Mouse (Mus musculus) activated CD4-positive, CD25-positive, alpha-beta regulatory T cell, adult 4 months (primary cell): ENCODE data around the gene Syne3. TPM values are rescaled to one million over a fixed set of nuclear protein-coding genes. Genes with fewer than 3 reads are reported as not detected.
A peak's percentile ranks its signal among the peaks of the same experiment; 100 is the strongest.

Source experiments
- ATAC-seq: one replicate; pipeline ENCODE4 v1.8.0; 2017
- polyA plus RNA-seq, 2 experiments: library from polyadenylated mRNA; unstranded; fragments of 100-300 nt; shearing (Covaris generic); gene quantifications; one replicate each; pipeline ENCODE4 v1.2.1; 2017

Gene Syne3
- polyA plus RNA-seq, 2 experiments from 2014 or later, result 4.1 to 5.4 TPM

- ATAC-seq, result peak; percentile 41
These were observed 15.8 kb upstream of the Syne3 start for GRCm38 (mm10) chr12:105025271-105025946.

GRCm38 (mm10) chr12:105022776-105023175 lies 13.2 kb upstream of the Syne3 start:
- no peak for ATAC-seq

DNA sequence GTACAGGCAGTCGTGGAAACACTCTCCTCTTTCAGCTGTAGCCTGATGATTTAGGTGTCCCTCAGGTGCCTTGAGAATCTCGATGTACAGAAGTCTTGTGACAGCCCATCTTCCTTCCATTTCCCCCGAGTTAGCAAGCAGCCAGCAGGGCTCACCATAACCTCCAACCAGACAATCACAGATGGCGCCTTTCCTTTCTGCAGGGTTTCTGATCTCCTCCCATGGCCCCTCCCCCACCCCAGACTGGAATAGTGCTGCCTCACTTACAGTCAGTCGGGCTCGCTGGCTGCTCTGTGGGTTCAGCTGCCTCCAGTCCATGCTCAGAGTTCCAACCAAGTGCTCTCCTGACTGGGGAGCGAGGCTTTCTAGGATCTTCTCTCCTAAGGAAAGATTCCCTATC lies 12.5 kb upstream of the Syne3 start:
- peak; percentile 29 for ATAC-seq

DNA sequence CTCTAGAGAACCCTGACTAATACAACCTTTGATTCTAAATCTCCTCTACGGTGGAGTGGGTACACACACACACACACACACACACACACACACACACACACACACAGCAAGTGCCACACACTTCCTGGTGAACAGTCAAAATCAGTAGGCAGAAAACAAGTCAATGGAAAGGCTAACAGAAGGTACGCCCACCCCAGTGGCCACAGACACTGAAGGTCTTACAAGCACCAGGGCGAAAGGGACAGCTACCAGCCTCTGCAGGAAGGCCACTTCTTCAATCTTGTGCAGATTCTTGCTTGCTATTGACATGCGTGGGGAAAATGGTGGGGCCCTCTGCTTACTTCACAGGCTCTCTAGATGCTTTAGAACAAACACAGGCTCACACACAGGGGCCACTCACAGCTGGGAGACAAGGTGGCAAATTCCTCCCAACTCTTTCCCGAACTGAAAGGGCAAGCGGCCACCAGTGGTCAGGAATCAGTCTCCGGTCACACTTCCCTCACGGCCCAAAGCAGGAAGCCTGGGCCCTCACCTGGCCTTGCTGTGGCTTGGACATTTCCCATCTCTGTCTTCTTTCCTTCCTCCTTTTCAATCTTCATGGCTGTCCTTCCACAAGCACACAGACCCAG lies 11.9 kb upstream of the Syne3 start:
- peak; percentile 26 for ATAC-seq

GRCm38 (mm10) chr12:105019359-105020219 lies 10.0 kb upstream of the Syne3 start:
- peak; percentile 56 for ATAC-seq

DNA sequence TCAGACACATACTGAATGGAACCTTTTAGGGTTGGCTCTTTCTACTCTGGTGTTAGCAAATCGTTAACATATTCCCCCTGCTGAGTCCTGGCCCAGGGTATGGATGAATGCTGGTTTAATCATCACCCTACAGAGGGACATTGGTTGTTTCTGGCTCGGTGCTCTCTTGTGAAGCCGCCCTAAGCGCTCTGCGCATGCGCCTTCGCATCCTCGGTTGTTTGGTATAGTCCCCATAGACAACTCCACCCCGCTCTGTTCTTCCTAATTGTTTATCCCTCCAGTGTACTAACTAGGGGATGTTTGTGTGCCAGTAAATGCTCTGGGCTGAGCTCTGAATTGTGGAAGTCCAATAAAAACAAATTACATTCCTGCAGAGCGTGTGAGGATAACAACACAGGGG lies 7.0 kb upstream of the Syne3 start:
- ATAC-seq, result no peak

DNA sequence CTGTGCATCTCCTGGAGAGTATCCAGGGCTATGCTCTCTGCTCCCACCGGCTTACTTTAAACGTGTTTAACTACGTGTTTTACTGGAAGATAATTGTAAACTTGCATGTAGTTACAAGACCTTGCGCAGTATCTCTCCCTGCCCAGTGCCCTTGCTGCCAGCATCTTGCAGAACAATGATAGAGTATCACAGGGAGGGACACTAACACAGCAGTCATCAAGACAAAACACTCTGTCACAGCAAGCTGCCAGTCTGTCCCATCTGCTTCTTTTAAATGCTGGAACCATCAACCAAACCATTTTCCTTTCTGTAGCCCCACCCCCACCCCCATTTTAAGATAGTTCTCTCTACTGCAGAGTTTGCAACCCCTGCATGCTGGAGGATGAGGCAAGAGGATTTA lies 6.6 kb upstream of the Syne3 start:
- no peak for ATAC-seq

GRCm38 (mm10) chr12:105013065-105013464 lies 3.5 kb upstream of the Syne3 start:
- ATAC-seq, result peak; percentile 62

GRCm38 (mm10) chr12:105012314-105012713 lies 2.7 kb upstream of the Syne3 start:
- ATAC-seq, result no peak

DNA sequence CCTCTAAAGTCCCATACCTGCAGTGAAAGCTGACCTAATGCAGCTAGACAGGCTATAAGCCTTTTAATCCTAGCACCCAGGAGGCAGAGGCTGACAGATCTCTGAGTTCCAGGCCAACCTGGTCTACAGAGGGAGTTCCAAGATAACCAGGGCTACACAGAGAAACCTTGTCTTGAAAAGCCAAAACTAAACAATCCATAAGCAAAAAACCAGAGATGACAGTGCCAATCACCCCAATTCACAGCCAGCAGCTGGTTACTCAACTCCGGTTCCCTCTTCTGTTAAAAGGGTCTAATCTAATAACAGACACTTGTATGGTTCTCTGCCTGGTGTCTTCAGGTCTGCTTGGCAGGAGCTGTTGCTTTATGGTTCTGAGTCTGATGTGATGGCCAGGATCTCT lies 2.0 kb upstream of the Syne3 start:
- ATAC-seq, result no peak

DNA sequence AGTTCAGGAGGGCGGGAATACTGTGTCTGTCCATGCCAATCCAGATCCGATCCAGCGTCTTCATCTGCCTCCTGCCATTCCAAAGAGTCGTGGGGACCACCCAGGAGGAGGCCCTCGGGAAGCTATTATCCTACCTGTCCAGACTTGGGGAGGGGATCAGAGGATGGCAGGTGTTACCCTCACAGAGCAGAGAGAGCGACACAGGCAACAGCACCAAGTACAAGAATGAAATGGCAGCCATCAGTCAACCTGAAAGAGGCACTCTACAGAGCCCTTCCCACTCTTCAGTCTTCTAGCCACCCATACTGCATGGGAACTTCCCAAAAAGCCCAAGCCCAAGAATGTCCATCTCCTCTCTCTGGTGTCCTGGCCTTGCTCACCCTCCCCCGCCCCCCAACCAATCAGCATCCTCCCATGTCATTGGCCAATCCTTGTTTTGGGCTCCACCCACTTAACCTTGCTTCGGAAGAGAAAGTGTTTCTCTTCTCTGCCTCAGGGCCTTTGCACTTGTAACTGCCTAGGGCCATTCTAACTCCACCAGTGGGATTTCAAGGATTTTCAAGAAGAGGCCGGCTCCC lies 693 bp upstream of the Syne3 start:
- ATAC-seq, result no peak

DNA sequence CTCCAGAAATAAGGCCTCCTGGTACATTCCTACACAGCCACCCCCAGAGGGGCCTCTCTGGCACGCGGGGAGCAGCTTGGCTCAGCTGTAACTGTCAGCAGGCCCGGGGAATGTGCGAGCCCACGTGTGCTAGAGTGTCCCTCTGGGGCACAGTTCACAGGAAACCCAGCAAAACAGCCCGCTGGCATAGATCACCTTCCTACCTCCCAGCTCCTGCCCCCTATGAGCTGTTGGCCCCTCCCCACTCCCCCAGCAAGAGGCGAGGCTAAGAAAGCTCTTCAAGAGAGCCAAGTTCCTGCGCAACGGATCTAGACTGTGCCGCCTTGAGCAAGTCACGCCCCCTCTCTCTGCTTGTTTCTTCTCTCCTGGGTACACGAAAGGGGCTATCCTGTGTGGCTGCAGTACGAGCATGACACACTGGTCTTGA lies 844 bp downstream of the Syne3 start:
- ATAC-seq, result peak; percentile 62

- no peak for ATAC-seq
These were observed 1.5 kb downstream of the Syne3 start for GRCm38 (mm10) chr12:105008150-105008549.

DNA sequence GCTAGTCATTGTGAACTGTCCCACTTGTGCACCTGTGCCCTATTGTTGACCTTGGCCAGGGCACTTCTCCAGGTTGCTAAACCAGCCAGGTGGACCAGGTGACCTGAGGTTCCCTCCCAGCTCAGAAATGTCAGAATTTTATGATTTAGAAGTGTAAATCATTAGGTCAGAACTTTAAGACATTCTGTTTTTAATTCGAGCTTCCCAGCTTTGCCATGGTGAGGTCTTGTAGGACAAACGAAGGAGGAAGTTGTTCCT lies 4.0 kb downstream of the Syne3 start:
- no peak for ATAC-seq

- no peak for ATAC-seq
These were observed 4.5 kb downstream of the Syne3 start for GRCm38 (mm10) chr12:105004956-105005714.

- no peak for ATAC-seq
These were observed 5.9 kb downstream of the Syne3 start for GRCm38 (mm10) chr12:105003715-105004114.

DNA sequence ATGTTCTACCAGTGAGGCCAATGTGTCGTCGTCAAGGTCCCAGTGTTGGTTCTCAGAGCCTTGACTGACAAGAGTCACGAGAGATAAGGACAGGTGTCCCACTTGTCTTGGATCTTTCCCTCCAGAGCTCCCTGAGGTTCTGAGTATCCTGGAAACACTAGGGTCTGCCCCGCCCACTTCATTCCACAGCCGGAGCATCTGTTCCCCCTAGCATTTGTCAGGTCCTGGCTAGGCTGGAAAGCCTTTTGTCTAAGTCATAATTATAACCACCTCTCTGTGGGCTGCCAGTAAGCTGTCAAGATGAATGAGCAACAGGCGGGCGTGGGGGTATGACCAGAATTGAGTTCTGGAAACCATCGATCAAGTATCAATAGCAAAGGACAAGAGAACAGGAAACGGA lies 6.5 kb downstream of the Syne3 start:
- no peak for ATAC-seq

GRCm38 (mm10) chr12:105002340-105003132 lies 7.1 kb downstream of the Syne3 start:
- no peak for ATAC-seq

DNA sequence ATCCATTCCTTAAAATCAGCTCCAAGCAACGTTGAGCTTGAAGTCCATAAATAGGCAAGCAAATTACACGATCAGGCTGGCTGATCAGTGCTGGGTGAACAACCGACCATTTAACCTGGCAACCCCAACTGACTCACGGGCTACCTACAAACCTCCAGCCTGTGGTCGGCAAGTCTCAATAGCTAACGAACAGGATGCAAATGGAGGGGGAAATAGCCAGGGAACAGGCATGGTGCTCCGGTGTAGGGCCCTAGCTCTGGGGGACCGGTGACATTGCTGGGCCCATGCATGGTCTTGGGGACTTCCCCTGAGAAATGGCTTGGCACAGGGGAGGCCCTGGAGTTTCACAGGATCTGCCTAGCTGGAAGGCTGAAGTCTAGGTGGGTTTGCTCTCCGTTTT lies 8.3 kb downstream of the Syne3 start:
- ATAC-seq, result peak; percentile 3

DNA sequence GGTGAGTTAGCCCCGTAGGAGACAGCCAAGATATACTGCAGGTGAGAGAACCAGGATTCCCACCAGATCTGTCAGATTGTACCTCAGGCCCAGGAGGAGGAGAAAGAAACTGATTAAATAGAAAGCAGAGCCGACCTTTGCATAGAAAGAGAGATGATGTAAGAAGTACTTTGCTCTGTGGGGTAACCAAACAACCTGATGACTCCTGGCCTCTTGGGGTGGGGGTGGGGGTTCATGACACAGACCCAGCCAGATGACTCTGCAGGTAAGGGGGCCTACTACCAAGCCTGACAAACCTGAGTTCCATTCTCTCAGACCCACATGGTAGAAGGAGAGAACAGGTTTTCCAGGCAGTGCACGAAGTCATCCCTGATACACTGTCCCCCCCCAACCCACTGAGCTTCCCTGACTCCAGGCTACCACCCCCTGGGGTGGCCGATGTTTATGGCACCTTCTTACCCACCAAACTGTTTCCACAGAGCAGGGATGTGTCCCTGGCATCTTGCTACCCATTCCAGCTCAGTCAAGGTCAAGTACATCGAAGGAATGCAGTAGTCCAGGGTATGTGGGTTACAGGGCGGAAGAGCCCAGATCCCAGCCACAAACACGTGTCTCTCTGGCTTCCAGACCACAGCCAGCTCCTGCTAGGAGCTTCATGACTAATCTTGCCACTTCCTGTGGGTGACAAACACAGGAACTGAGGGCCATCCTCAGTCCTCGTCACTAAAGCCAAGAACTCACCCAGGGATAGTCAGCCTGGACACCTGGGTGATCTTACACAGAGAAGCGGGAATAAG lies 8.9 kb downstream of the Syne3 start:
- peak; percentile 62 for ATAC-seq

- no peak for ATAC-seq
These were observed 10.4 kb downstream of the Syne3 start for GRCm38 (mm10) chr12:104999171-104999570.
